Mouse (Mus musculus): ENCODE measurements around the gene Gm17349. TPM values are rescaled to one million over a fixed set of nuclear protein-coding genes. Genes with fewer than 3 reads are reported as not detected.

Gm17349 gene
- polyA plus RNA-seq (2014; fragmentation: Illumina TruSeq; extraction: RNeasy Lipid Tissue Mini Kit (QIAGEN cat#74804); ENCODE audit: low read depth, low replicate concordance) = not detected

GRCm38 (mm10) chr15:99705440-99706048 is at the start of gene Gm17349:
Gene Gm17349, minus strand, starts transcription at chr15:99705490.

DNA sequence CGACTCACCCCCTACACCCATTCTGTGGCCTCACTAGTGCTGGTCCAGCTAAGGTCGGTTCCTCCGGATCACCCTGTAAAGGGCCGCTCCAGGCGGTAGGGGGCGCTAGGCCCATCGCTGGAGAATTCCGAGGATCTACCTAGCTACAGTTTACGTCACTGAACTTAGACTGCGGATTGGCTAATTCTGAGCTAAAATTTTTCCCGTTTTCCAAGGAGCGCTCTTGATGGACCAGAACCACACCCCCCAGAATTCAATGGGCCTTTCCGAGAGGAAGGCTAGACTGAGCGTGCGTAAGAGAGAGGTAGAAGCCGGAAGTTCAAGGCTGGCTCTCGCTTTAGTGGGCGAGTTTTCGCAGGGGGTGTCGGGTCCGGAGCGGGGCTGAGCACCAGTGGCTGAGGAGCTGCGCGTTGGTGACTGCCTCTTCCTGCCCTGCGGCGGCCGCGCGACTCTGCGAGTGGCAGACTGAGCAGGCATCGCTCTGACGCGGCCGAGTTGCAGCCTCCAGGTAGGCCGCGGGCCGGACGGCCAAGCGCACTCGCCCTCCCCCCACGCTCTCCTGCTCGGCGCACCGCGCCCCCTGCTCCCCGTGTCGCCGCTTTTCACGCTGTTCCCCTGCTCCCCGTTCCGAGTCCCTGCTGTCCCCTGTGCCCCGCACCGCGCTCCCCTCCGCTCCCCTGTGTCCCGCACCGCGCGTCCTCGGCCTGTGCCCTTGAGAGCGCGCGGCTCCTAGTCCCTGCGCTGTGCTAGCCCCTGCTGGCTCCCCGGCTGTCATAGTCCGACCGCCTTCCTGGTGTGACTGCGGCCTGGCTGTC is 20.3 kb upstream of the Gm17349 start, which contains the start of gene Cox14:
Cox14 (plus strand) TSS at position 278 of the 815 bp plus-strand sequence.

DNA sequence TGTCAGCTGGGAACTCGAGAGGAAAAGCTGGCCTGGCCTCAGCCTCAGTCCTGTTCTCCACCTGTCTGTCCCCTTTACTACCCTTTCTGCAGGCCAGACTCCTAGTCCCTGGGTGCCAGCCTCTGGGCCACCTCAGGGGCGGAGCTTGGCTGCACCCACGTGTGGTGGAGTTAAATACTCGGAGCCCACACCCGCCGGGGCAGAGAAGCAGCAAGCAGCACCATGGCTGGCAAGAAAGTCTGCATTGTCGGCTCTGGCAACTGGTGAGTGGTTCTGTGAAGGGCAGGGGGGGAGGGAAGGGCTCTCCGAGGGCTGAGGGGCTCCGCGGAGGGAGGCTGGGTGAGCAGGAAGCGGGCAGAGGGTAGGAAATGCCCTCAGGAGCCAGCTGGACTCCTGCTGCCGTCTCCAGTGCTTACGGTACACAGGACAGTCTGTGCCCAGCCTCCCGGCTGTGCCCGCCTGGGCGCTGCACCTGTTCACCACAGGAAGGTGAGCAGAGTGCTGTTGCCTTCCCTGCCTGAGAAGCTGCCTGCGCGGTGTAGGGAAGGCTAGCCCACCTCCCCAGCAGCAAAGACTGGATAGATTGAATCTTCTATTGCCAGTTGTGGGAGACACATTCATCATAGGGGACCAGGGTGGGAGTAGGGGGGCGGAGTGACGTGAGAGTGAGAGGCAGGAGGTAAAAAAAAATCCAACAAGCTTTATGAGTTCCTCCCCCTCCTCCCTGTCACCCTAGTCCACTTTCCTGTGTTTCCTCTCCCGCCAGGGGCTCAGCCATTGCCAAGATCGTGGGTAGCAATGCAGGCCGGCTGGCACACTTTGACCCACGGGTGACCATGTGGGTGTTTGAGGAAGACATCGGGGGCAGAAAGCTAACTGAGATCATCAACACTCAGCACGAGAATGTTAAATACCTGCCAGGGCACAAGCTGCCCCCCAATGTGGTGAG is 12.4 kb upstream of the Gm17349 start, which contains the start of gene Gpd1:
Gpd1 (plus strand) TSS at position 130 of the 949 bp plus-strand sequence.

GRCm38 (mm10) chr15:99701999-99702900 is 3.0 kb downstream of the Gm17349 start, which contains the start of gene Smarcd1:
Gene Smarcd1, plus strand, starts transcription at chr15:99702129.

GRCm38 (mm10) chr15:99670154-99670821 is 35.0 kb downstream of the Gm17349 start, which contains the start of gene Asic1:
Gene Asic1, plus strand, starts transcription at chr15:99670368.

Other genes with a start within 250 kb of the Gm17349 start
- gene Nckap5l, start 247.7 kb downstream of the Gm17349 start, polyA plus RNA-seq (2014; fragmentation: Illumina TruSeq; extraction: RNeasy Lipid Tissue Mini Kit (QIAGEN cat#74804); ENCODE audit: low read depth, low replicate concordance) = not detected
- 1.5 TPM for gene Bcdin3d, start 230.8 kb downstream of the Gm17349 start, polyA plus RNA-seq (2014; fragmentation: Illumina TruSeq; extraction: RNeasy Lipid Tissue Mini Kit (QIAGEN cat#74804); ENCODE audit: low read depth, low replicate concordance)
- gene Faim2, start 177.3 kb downstream of the Gm17349 start, polyA plus RNA-seq (2014; fragmentation: Illumina TruSeq; extraction: RNeasy Lipid Tissue Mini Kit (QIAGEN cat#74804); ENCODE audit: low read depth, low replicate concordance) = not detected
- 3.2 TPM for gene Aqp2, start 126.4 kb downstream of the Gm17349 start, polyA plus RNA-seq (2014; fragmentation: Illumina TruSeq; extraction: RNeasy Lipid Tissue Mini Kit (QIAGEN cat#74804); ENCODE audit: low read depth, low replicate concordance)
- gene Aqp5, start 114.7 kb downstream of the Gm17349 start, polyA plus RNA-seq (2014; fragmentation: Illumina TruSeq; extraction: RNeasy Lipid Tissue Mini Kit (QIAGEN cat#74804); ENCODE audit: low read depth, low replicate concordance) = not detected
- gene Aqp6, start 104.1 kb downstream of the Gm17349 start, polyA plus RNA-seq (2014; fragmentation: Illumina TruSeq; extraction: RNeasy Lipid Tissue Mini Kit (QIAGEN cat#74804); ENCODE audit: low read depth, low replicate concordance) = 15.6 TPM
- 1.9 TPM for gene Racgap1, start 53.8 kb downstream of the Gm17349 start, polyA plus RNA-seq (2014; fragmentation: Illumina TruSeq; extraction: RNeasy Lipid Tissue Mini Kit (QIAGEN cat#74804); ENCODE audit: low read depth, low replicate concordance)
- gene Asic1, start 35.1 kb downstream of the Gm17349 start, polyA plus RNA-seq (2014; fragmentation: Illumina TruSeq; extraction: RNeasy Lipid Tissue Mini Kit (QIAGEN cat#74804); ENCODE audit: low read depth, low replicate concordance) = not detected
- 4.1 TPM for gene Smarcd1, start 3.4 kb downstream of the Gm17349 start, polyA plus RNA-seq (2014; fragmentation: Illumina TruSeq; extraction: RNeasy Lipid Tissue Mini Kit (QIAGEN cat#74804); ENCODE audit: low read depth, low replicate concordance)
- gene Gpd1, start 12.0 kb upstream of the Gm17349 start, polyA plus RNA-seq (2014; fragmentation: Illumina TruSeq; extraction: RNeasy Lipid Tissue Mini Kit (QIAGEN cat#74804); ENCODE audit: low read depth, low replicate concordance) = 10.5 TPM
- gene Cox14, start 20.1 kb upstream of the Gm17349 start, polyA plus RNA-seq (2014; fragmentation: Illumina TruSeq; extraction: RNeasy Lipid Tissue Mini Kit (QIAGEN cat#74804); ENCODE audit: low read depth, low replicate concordance) = 31.3 TPM
- gene Cers5, start 67.4 kb upstream of the Gm17349 start, polyA plus RNA-seq (2014; fragmentation: Illumina TruSeq; extraction: RNeasy Lipid Tissue Mini Kit (QIAGEN cat#74804); ENCODE audit: low read depth, low replicate concordance) = 41.6 TPM
- 46.3 TPM for gene Lima1, start 170.0 kb upstream of the Gm17349 start, polyA plus RNA-seq (2014; fragmentation: Illumina TruSeq; extraction: RNeasy Lipid Tissue Mini Kit (QIAGEN cat#74804); ENCODE audit: low read depth, low replicate concordance)